Mouse (Mus musculus) CH12F3 (cell line): ENCODE measurements at regions not wholly inside any gene's neighbourhood (a gene's known extent, or its start where the extent isn't known, plus 50 kb on each side); places are given as distances from the start of the nearest gene placed in this dataset.

Experiments
- in situ Hi-C: fragments of 300-500 bp; cut with MboI; formaldehyde crosslinking; loops from 2 replicates; pipeline ENCODE4 v1.14.3; 2020; ENCODE audit warnings: low sequenced_read_pairs

GRCm38 (mm10) chr10:95087864-95088570 is 143.4 kb upstream of the Plxnc1 start:
- in situ Hi-C loops: no loop called here

- in situ Hi-C loops: no loop called here
Observed at GRCm38 (mm10) chr10:95086755-95087154, 142.1 kb upstream of the Plxnc1 start.

GRCm38 (mm10) chr10:95085688-95086268 is 141.1 kb upstream of the Plxnc1 start:
- in situ Hi-C loops: no loop called here

DNA sequence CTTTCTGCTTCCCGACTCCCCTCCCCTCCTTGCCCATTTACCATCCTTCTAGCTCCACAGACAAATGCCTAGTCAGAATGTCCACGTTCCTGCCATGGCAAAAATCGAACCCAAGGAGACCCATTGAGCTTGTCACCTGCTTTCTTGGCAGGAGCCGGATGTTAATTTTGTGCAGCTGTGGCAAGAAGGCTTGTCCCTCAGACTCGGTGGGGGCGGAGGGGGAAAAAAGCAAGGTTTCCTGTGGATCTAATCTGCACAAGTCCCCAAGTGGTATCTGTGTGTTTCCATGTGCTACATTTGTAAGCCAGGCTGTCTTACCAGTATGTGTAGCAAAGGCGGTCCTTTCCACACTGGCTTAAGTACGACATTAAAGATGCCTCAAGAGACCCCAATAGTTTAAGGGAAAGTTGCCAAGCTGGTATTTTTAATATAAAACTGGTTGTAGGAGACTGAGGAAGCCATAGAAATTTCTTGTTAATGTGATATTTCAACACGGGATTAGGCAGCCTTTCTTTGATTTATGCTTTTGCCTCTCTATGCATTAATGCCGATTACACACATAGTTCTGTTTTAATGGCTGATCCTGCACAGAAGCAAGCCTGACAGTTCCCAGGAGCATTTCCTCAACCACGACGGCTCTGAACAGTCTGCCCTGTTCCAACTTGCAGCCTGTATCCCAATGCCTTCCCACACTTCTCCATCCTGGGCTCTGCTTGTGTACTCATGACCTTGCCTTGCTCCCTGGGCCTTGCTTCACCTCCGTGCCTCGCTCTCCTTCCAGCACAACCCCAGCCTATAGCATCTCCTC is 138.9 kb upstream of the Plxnc1 start:
- in situ Hi-C loops: no loop called here

DNA sequence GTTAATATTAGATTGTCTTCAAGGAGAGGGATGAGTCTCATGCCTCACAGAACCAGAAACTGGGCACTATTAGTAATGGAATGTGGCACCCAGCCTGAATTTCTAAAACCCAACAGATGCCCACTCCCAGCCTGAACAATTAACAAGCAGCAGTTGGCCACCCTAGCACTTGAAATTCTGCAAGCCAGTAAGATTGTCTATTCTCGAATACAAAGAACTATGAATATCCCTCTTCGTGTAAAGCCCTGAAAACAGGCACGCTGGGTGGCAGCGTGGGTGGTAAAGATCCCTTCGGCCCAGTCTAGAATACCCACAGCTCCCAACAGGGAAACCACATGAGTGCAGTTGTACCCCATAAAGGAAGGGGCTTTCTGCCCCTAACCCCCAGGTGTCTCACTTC is 138.0 kb upstream of the Plxnc1 start:
- in situ Hi-C loops: no loop called here

GRCm38 (mm10) chr10:95079979-95080378 is 135.3 kb upstream of the Plxnc1 start:
- in situ Hi-C loops: no loop called here

DNA sequence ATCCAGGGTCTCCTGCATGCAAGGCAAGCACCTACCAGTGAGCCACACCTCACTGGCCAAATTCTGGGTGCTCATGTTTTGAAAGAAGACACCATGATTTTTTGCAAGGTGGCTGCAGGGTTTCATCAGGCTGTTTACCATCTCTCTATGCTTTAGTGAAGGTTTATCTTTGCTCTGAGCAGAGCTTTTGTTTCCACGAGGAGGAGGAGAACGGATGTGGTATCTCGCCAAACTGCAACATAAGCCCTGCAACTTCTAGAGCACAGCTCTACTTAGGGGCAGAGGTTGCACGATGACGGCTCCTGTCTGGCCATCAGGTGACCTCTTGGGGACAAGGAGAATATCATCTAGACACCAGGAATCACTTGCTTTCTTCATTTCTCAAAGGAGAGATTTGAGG is 131.8 kb upstream of the Plxnc1 start:
- in situ Hi-C loops: no loop called here

DNA sequence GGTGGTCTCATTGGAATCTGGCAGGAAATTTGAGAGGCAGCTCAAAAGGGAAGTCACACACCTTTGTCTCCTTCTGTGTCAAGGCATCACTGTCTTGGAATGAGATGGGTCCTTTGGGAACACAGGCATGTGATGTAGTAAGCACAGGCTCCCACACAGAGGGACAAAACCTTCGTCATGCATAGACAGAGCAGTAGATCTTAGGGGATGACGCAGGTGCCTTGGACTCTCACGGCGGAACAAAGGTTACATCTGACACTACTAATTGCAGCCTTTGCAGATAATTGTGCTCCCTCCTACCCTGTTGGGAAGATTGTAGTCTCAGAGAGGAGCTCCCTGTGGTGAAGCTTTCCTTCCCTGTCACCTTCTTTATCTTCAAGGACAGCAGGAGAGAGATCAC is 131.3 kb upstream of the Plxnc1 start:
- in situ Hi-C loops: no loop called here

GRCm38 (mm10) chr10:95074959-95075590 is 130.4 kb upstream of the Plxnc1 start:
- in situ Hi-C loops: no loop called here

GRCm38 (mm10) chr10:95074381-95074780 is 129.7 kb upstream of the Plxnc1 start:
- in situ Hi-C loops: no loop called here

GRCm38 (mm10) chr10:95067971-95068370 is 123.3 kb upstream of the Plxnc1 start:
- in situ Hi-C loops: no loop called here

DNA sequence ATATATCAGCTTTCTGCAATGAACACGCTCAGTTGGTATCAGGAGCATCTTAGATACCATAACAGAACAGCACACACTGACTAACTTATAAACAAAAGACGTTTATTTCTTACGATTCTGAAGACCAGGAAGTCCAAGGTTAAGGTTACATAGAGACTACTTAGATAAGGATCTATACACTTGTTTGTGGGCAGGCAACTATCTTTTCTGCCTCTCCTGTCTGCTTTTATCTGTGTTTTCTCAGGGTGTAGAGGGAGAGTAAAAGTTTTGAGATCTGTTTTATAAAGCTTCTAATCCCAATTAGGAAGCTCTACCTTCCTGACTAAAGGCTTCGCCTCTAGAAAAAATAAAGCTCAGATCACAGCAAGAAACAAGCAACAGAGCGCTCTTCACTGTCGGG is 122.1 kb upstream of the Plxnc1 start:
- in situ Hi-C loops: no loop called here

DNA sequence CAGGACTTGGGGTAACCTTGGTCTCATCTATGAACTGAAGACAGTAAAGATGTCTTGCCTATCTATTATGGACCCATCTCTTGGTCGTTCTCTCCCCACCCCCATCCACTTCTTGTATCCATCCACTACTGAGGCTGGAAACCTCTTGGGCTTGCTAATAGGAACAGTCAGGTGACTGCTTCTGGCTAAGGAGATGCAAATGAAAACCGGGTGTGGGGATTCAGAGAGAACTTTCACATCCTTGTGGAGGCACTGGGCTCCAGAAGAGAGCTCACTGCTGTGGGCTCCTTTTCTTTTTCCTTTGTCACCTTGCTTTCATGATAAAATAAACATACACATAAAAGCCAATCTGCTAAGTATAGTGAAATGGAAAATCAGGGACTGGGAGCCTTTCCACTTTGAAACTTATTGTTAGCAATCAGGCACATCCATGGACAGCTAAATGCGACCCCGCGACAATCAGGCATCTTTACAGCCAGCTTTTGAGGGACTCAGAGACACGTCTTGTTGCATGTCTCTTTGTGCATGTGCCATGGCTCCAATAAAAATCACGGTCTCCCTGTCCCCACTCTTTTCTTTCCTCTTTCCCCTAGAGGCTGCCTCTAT is 115.0 kb upstream of the Plxnc1 start:
- in situ Hi-C loops: no loop called here

DNA sequence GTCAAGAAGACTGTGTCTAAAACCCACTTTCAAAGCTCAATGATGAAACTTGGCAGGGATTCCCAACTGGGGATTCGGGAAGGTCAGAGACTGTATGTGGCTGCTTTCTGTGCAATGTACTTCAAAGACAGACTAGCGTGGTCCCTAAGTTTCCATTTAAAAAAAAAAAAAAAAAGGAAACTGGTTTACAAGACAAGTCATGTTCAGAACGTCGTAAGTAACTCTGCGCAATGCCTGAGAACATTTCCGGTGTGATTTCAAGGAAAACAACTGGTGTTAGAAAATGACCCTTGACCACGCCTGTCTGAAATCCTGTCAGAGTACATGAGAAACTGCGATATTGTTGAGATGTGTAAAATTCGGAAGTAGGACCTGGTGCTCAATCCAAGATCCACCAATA is 114.4 kb upstream of the Plxnc1 start:
- in situ Hi-C loops: no loop called here

- in situ Hi-C loops: no loop called here
Observed at GRCm38 (mm10) chr10:95057051-95057714, 112.5 kb upstream of the Plxnc1 start.

- in situ Hi-C loops: no loop called here
Observed at GRCm38 (mm10) chr10:95056541-95056940, 111.9 kb upstream of the Plxnc1 start.

DNA sequence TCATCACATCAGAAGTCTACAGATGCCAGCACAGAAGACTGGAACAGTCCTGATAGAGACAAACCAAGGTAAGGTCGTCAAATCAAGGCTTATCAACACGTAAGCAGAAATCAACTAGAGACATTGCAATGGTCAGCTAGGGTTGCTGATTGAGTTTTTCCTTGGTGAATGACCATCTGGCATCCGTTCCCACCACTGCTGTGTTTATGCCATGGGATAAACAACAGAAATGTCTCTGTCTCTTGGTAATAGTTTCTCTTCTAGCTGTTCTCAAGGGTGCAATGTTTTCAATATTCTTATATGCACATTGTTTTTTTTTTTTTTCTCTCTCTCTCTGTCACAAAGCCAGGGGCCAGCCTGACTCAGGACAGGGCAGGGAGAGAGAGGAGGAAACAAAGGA is 110.2 kb upstream of the Plxnc1 start:
- in situ Hi-C loops: no loop called here

DNA sequence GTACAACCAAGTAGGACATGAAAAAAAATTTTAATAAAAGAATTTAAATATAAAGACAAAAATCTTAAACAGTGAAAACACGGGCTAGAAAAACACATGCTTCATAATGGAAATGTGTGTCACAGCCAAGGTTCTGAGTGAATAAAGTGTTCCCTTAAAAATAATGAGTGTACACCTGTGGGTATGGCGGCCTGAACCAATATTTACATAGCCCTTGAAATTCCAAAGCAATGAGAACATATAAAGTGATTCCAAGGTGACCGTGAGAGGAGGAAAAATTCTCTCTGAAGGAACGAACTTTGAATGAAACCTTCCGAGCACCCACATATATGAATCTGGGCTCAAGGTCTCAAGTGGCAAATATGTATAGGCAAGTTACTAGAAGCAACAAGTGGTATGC is 104.2 kb upstream of the Plxnc1 start:
- in situ Hi-C loops: no loop called here

DNA sequence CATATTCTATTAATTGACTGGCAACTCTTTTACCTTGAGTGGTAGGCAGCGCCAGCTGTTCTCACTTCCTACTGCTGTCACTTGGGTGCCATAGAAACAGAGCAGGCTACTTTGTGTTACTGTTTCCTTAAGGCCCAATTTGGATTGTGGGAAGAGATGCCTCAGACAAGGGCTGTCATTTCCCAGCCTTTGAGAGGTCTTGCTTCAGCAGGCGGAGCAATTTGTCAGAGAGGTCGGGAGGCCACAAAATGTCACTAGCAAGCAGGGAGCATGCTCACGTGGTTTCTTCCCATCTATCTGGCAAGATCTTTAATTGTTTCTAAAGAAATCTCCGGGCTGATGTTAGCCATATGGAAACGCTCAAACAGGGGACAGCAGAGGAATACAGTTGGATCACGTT is 99.3 kb upstream of the Plxnc1 start:
- in situ Hi-C loops: no loop called here

DNA sequence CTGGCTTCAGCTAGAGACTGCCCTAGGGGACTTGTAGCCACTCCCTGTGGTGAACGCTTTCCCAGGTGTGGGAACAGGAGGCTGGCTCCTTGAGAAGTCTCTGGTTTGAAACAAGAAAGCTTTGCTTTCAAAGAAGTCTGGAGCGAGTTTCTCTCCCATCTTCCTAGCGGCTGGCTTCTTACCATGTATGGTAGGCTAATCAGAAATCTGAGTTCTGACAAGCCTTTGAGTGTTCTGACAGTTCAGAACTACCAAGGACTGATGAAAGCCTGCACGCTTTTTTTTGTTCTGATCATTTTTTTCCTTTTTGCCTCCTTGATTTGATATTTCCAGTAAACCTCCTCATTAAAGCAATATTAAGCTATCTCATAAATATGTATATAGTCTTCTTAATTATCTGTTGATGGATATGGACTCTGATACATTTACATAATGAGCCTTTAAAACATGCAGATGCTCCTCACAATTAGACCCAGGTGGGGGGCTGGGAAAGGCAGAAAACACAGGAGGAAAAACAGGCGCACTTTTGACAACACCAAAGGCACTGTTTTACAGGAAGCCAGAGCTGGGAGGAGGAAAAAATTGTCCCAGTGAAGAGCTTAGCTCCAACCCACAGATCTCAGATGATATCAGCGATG is 95.7 kb upstream of the Plxnc1 start:
- in situ Hi-C loops: no loop called here
